Mouse (Mus musculus) testis, postnatal 14 days (tissue): Measurements from ENCODE around the gene Cic.

Experiments
- DNase-seq: peaks from one replicate; pipeline ENCODE4 v3.0.0; 2021; ENCODE audit warnings: low spot score

The Cic gene

DNA sequence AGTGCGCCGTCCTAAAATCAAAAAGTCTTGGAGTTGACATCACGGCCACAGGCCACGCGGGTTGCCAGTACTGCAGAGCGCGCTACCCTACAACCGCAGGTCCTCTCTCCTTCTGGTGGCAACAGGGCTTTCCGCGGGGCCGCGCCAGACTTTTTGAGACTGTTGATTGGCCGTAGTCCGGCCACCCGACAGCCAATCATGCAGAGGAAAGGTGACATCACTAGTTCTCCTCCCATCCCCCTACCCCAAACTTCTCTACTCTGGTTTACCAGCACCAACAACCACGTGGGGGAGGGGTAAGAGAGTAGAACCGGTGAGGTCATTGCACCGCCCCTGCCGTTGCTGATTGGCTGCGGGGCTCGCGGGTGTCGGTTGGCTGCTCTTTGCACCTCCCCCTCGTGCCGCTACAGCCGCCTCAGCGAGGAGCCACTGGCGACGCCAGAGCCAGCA lies at the start of gene Cic:
TSS of gene Cic (plus strand) at position 404 of the 450 bp plus-strand sequence.
- peak; percentile 98 for DNase-seq

DNA sequence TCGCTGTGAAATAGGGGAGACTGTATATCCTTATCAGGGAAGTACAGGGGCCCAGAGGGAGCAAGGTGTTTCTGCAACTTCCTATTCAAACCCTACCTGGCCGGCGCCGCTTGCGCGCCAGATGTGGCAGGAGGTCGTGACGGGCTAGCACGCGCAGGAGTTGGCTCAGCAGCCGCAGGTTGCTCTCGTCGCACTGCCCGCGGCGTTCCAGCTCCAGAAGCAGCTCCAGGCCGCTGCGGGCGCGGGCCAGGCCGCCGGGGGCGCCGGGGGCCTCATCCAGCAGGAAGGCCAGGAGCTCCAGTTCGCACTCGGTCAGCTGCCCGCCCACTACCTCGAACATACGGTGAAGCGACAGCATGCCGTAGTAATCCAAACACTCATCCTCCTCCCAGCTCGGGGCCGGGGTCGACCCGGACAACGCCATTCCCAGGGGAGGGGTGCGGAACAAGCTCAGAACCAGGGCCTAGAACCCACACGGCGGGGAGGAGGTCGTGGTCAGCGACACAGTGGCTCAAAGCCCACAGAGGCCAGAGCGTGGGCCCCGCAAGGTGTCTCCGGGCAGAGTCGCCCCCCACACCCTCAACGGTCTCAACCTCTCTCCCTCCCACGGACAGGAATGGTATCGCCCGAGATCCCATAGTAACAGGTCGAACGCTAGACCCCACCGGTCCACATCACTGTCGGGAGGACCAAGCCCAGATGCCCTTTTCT lies 48.6 kb upstream of the Cic start:
- peak; percentile 52 for DNase-seq

DNA sequence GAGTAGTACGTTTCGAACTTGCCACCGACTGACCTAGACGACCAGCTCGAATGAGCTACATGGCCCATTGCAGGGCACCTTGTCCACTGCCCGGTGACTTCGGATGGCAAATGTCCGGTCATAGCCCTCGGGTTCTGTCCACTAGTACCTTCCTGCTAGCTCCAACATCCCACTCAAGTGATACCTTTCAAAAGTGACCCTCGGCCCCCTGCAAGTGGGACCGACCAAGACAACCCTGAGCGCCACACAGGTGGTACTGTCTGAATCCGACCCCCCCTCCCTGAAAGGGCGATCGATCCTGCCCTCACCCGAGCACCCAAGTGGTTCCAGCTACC lies 48.1 kb upstream of the Cic start:
- DNase-seq: no peak

DNA sequence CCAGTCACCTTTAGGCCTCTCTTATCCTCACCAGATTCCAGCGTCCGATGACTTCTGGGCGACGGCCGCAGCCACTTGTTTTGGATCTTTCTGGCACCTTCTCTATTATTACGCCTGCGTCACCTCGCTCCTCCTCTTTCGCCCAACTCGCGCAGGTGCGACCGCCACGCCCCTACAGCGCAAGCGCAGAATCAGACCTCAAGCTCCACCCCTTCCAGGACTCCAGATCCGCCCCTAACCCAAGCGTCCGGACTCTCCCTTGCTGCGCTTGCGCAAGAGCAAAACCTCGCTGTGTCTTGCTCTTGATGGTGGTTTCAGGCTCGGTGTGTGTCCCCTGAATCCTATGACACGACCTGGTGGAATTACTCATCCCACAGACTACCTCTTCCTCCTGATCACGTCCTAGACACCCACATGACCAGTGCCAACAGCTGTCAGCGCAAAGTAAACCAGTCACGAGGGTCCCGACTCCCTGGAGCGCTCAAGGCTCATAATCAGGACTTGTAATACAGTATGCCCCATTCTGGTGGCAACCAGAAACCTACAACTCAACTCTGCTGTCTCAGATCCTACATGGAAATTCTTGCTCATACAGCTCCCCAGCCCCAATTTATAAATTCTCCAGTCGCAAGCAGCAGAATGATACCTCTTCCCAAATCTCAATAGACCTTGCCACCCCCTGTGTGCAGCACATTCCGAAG lies 47.6 kb upstream of the Cic start:
- peak; percentile 93 for DNase-seq

DNA sequence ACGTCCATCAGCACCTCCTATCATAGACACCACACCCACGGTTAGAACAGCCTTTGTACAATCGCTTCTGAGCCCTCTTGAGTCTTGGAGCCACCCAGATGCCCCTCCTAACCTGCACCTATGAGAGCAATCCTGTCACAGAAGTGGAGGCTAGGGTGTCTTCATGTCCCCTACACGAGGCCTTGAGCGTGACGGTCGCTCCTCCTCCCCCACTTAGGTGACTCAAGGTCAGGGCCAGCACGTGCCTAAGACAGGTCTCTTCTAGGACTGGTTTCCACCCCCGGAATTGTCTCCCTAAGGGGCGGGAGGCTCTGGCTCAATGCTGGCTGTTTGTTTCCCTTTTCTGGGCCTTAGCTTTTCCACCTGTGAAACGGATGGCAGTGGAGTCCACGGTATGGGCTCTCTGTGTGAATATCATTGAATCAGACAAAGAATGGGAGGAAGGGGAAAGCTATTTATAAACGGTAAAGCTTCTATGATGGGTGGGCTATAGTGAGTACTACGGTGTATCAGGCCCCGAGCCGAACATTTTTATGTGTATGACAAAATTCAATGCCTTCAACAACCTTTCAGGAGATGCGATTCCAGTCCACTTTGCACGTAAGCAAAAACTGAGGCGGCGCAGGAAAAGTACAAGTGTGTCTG lies 46.9 kb upstream of the Cic start, which contains the start of gene Dedd2:
TSS of gene Dedd2 (minus strand) at position 159 of the 645 bp plus-strand sequence.
- peak; percentile 53 for DNase-seq

DNA sequence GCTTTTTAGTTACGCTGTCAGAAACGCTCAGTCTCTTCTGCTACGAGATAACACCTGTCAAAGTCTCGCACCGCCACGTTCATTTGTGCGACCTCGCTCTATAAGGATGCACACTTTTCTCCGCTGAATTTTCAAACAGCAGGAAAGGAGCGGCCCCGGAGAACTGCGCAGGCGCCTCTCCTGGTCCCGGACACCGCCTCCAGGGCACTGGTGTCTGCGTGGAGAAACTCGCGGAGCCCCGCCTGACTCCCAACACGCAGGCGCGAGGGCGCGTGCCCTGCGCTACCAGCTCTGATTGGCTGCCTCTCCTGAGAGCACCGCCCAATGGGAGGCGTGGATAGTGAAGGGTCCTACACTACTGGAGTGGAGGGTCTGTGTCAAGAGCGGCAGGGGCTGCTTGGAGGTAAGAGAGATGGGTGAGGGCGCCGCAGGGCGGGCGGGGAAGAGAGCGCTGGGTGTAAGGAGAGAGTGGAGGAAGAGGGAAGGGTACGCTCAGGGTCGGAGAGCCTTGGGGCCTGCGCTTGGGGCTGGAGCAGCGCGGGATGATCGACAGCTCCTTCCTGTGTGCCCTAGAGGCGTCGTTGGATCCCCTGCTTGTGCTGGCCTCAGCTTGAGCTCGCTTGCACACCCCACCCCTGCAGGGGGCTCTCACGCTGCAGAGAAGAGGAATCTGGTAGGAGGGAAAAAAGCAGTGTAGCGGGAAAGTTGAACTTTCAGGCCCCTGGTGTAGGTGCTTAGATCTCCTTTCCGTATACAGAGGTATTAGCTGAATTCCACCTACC lies 46.2 kb upstream of the Cic start, which contains the start of gene Zfp526:
TSS of gene Zfp526 (plus strand) at position 324 of the 782 bp plus-strand sequence.
- DNase-seq: peak; percentile 96

DNA sequence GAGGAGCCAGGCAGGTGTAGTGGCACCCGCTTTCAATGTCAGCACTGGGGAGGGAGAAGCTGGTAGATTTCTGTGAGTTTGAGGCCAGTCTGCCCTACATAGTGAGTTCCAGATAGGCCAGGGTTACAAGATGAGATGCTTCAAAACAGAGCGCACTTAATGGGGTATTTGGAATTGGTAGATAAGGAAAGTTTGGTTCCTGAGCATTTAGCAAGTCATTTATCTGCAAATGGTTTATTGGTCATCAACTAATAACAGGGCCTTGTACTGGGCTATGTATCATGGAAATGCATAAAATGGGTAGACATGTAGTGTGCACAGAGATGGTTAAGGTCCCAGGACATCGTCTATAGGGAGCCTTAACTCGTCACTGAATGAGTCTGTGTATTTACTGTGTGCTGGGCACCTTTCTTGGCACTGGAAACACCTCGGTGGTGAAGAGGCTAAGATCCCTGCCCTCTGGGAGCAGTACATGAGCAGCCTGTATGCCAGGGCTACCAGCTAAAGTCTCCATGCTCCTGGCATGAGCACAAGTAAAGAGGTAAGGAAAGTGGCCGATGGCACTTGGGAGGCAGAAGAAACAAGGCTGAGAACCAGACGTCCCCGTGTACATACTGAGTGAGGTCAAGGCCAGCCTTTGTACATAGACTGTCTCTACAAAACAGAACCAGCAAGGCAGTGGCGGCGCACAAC lies 45.1 kb upstream of the Cic start:
- no peak for DNase-seq

DNA sequence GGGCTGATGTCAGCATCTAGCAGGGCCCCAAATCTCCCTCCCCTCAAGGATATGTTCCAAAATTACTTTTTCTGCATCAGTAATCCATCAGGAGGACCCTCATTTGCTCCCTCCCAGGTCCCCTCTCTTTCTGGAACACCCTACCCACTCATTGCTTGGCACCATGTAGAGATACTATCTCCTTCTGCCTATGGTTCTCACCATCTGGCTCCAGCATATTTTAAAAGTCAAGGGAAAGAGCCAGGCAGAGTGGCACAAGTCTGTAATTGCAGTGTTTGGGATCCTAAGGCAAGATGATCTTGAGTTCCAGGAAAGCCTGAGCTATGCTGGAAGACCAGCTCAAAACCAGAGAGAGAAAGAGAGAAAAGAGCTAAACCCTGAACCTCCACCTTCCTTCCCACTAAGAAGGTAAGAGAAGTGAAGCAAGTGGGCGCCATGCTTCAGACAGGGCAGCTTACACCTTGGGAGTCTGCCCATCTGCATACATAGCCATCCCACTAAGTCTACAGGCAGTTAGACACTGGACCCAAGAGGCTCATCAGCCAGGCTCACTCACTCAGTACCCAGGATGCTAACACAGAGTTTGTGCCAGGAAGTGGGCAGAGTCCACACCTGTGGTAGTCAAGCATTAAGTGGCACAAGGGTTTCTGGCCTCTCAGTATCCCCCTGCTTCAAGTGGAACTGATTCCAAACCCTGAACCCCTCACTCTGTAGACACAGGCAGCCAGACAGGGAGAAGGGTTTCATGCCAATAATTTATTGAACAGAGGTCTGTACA lies 39.8 kb upstream of the Cic start:
- DNase-seq: no peak

DNA sequence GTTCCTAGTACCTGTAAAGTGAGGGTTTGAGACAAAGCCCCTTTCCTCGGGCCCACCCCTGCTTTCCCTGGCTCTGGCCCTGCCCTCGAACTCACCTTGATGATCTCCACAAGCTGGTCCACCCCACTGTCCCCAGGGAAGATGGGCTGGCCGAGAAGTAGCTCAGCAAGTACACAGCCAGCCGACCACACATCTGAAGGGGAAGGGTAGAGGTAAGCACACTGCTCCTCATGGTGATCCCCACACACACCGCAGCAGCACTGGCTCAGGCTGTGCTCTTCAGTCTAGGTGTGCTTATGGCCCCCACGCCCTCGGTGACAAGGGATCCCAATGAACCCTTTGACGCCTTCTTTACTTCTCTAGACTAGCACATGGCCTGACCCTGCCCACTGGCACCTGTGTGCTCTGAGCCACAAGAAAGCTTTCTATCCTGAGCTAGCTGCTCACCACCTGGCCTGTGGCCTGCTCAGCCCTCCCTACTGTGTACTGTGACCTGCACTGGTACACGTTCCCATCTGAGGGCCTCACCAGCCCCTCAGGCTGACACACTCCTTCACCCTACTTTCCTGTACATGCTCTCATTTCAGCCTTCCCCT lies 36.7 kb upstream of the Cic start:
- no peak for DNase-seq

DNA sequence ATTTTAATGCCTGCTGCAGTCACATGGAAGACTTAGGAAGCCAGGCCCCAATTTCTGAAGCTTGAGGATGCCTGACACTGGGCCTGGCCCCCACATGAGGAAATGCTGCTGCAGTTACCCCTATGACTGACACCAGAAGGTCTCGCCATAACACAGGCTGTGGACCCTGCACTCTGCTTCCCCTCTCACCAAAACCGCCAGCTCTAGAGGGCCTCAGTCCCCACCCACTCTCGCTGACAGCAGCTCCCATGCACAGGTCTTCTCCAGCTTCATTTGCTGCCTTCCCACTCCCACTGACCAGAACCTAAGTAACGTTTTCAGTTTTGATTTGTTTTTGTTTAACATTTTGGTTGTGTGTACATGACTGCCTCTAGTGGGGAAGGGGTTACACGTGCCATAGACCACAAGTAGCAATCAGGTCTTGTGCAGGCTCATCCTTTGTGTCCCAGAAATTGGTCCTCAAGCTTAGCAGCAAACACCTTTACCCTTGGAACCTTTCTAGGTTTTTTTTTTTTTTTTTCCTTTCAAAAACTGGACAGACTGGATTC lies 35.3 kb upstream of the Cic start:
- no peak for DNase-seq

DNA sequence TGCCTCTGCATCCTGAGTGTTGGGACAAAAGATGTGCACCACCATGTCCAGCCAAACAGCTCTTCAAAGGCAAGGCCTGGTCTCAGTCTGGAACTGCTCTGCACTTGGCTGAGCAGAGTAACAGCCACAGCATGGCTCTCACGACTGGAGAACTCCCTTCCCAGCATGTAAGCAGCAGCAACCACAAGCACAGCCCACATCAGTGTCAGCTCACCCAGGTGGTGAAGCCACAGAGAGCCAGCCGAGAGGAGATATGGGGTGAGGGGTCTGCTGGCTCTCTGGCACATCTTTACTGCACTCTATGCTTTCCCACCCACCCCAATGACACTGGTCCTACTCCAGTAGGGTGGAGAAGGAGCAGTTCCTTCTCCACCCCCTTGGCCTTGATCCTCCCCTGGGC lies 34.4 kb upstream of the Cic start:
- DNase-seq: no peak

DNA sequence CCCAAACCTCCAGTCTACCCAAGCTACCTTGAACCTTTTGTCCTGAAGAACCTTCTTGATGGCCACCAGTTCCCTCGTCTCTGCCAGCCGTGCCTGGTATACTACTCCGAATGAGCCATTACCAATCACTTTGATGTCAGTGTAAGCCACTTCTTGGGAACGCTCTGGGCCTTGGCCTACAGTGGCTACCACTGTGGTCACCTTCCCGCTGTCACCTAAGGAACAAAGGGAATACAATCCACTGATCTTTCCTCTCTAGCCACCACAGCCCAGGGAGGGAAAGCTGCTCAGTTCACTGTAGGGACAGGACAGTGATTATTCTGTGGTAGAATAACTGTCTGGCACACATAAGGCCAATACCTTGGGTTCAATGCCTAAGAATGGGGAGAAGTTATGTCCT lies 32.0 kb upstream of the Cic start:
- no peak for DNase-seq

DNA sequence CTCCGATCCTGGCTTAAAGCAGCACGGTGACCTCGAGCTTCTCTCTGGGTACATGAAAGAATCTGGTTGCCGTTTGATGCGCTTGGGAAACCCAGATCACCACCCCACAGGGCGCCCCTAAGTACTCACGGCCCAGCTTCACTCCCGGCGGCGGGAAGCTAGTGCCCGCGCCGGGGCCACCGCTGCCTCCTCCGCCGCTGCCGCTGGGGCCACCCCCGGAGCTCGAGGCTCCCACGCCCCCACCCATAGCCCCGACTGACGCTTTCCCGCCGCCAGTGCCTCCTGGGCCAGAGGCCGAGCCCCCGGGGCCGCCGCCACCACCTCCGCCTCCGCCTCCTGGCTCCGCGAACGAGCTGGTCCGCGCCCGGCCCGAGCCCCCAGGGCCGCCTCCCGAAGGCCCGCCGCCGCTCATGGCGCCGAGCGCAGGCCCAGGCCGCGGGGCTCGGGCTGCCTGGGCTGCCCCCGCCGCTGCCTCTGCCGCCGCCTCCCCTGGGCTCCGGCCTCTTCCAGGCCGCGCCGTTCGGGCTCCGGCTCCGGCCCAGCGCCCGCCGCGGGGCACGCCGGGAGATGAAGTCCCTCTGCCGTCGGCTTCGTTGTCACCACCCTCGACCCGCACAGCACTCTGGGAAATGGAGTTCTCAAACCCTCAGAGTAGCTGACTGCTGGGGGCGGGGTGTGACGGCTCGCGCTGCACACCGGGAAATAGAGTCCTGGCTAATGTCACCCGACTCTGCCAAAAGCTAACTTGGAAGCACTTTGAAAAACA lies 30.1 kb upstream of the Cic start, which contains the start of gene Gsk3a:
TSS of gene Gsk3a (minus strand) at position 603 of the 766 bp plus-strand sequence.
- peak; percentile 98 for DNase-seq

DNA sequence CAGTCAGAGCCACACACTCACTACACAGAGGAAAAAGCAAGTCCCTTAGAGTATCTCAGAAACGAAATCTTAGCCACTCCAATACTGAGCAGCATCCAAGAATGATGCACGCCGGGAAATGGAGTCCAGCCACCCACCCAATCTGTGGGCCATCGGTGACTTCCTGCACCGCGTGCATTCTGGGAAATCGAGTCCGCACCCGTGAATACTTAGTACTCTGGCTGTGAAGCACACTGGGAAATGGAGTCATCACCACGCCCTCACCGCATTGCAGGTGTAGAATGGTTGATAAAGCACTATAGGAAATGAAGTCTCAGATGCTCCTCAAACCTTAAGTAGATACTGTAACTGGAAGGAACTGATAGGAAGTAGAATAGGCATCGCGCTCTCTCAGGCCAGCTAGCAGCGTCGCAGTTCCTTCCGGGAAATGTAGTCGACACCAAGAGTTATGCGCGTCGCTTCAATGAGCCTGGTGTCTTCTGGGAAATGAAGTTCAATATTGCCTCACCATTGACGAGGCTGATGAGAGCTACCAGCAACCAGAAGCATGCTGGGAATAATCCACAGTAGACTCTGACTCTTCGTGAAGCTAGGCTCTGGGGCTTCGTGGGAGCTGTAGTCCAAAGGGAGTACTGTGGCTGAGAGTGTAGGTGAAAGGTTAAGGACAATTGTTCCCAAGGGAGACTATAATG lies 29.3 kb upstream of the Cic start:
- DNase-seq: peak; percentile 93

DNA sequence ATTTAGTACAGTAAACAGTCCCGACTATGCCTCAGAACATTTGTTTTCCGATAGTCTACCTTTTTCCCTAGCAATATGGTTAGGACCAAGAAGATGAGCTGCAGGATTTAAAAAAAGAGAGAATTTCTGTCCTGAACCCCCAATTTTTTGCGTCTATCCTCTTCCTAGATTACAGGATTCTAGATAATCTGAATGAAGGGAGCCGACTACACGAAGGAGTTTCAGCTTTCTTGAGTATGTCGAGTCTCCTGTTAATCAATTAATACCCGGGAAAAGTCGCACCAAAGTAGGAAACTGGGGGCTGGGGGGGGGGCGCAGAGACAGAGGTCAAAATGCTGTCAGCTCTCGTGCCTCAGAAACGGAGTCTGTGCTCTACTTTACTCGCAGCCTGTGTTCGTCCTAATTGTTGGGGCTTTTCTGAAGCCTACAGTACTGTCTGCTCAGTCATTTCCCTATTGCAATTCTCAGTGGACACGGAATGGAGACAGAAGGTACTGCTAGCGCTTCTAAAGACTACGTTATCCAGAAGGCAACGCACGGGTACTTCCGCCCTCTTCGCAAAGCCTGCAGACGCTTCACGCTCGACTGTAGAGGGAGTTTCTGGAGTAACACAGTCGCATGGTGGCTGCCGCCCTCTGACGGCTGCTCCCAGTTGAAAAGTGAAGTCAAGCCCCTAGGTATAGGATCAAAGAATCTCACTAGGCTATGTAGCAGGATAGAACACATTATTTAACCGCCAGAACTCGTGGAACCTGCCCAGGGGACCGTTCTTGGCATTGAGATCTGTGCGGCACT lies 28.5 kb upstream of the Cic start:
- DNase-seq: peak; percentile 83

DNA sequence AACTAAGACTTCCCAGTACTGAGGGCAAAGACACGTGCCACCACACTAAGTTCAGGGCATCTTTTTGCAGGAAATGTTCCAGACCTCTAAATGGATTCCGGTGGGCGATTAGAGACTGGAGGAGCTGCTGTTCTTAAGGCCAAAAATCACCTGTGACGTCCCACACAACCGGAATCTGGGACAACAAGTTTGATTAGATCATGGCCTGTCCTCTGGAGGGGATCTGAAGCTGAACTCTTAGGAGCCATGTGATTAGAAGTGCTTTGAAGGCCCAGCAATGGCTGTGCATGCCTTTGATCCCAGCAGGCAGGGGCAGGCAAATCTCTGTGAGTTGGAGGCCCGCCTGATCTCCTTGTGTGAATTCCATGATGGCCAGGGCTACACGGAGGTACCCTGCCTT lies 26.9 kb upstream of the Cic start:
- DNase-seq: no peak

DNA sequence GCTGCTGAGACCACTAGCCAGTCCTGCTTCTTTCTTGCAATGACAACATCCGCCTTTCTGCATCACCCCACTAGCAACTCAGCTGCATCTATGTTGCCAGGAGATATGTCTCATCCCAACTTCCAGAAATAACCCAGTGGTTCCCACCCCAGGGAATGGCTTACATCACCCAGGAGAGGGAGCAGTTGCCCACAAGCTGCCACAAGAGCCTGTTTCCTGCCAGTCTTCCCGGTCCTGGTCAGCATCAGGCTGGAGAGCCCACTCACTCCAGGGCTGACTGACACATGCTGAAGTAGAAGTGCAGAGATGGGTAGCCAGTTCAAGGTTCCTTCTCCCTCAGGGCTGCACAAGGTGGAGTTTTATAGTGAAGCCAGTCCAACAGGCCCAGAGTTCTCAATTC lies 26.4 kb upstream of the Cic start:
- no peak for DNase-seq

DNA sequence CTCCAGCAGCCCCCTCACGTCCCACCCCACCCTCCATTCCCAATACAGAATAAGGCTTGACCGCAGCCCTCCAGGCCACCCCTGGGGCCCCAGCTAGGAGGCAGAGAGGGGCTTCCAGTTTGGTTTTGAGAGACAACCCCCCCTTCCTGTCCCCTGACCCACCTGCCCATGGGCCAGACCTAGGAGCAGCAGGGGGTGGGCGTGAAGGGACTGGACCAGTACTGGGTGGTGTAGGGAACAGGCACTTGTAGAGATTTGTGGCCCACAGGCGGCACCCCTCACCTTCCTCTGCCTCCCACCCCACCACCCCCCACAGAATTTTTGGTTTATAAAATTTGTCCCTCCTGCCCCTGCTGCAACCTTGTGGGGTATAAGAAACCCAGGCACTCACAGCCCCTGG lies 24.1 kb upstream of the Cic start:
- DNase-seq: no peak
